Mouse (Mus musculus): ENCODE measurements around the gene Rbms3. TPM values are rescaled to one million over a fixed set of nuclear protein-coding genes. Genes with fewer than 3 reads are reported as not detected.

Gene Rbms3
- polyA plus RNA-seq, 1 experiment from 2014 or later: 23.5 TPM

- Histone ChIP-seq H3K4me3 (ENCODE audit: low read depth, low read length) (no peak overlapping the region), H3K9ac (ENCODE audit: low read depth, low read length) (no peak overlapping the region), H3K27ac (ENCODE audit: low read depth, low read length) (no peak overlapping the region), H3K36me3 (ENCODE audit: control insufficient read depth, insufficient read depth, low read length) (no peaks in the 10 kb centered on the region), H3K27me3 (replicated peaks; ENCODE audit: control insufficient read depth, insufficient read depth, low read length) (no peaks in the 10 kb centered on the region), H3K4me2 (no peak overlapping the region), H3K4me1 (replicated peaks; ENCODE audit: control insufficient read depth, insufficient read depth, low read length) (no peaks in the 10 kb centered on the region), H3K9me3 (ENCODE audit: control insufficient read depth, low read length) (no peaks in the 10 kb centered on the region)
- ATAC-seq (replicated peaks; ENCODE audit: low FRiP score) (no peak), DNase-seq (ENCODE audit: low spot score) (no peak)
- 70% methylated on average over 11 of the region's 11 CpGs for WGBS
These were observed 880.7 kb downstream of the Rbms3 start for GRCm38 (mm10) chr9:116748857-116749584.

GRCm38 (mm10) chr9:116748346-116748745 lies 881.4 kb downstream of the Rbms3 start:
- Histone ChIP-seq H3K27me3 (replicated peaks; ENCODE audit: control insufficient read depth, insufficient read depth, low read length) (no peaks in the 10 kb centered on the region), H3K27ac (ENCODE audit: low read depth, low read length) (no peak overlapping the region), H3K9ac (ENCODE audit: low read depth, low read length) (no peak overlapping the region), H3K9me3 (ENCODE audit: control insufficient read depth, low read length) (no peaks in the 10 kb centered on the region), H3K4me3 (ENCODE audit: low read depth, low read length) (no peak overlapping the region), H3K36me3 (ENCODE audit: control insufficient read depth, insufficient read depth, low read length) (no peaks in the 10 kb centered on the region), H3K4me1 (replicated peaks; ENCODE audit: control insufficient read depth, insufficient read depth, low read length) (no peaks in the 10 kb centered on the region), H3K4me2 (no peak overlapping the region)
- WGBS: 75% methylated on average over 4 of the region's 4 CpGs
- no peak for DNase-seq (ENCODE audit: low spot score)
- ATAC-seq (replicated peaks; ENCODE audit: low FRiP score): no peak

- Histone ChIP-seq H3K9me3 (ENCODE audit: control insufficient read depth, low read length) (no peaks in the 10 kb centered on the region), H3K4me3 (ENCODE audit: low read depth, low read length) (no peak overlapping the region), H3K4me2 (no peak overlapping the region), H3K27me3 (replicated peaks; ENCODE audit: control insufficient read depth, insufficient read depth, low read length) (no peaks in the 10 kb centered on the region), H3K9ac (ENCODE audit: low read depth, low read length) (no peak overlapping the region), H3K27ac (ENCODE audit: low read depth, low read length) (no peak overlapping the region), H3K36me3 (ENCODE audit: control insufficient read depth, insufficient read depth, low read length) (no peaks in the 10 kb centered on the region), H3K4me1 (replicated peaks; ENCODE audit: control insufficient read depth, insufficient read depth, low read length) (no peaks in the 10 kb centered on the region)
- no peak for DNase-seq (ENCODE audit: low spot score)
- 60% methylated on average over 3 of the region's 3 CpGs for WGBS
- no peak for ATAC-seq (replicated peaks; ENCODE audit: low FRiP score)
These were observed 882.8 kb downstream of the Rbms3 start for GRCm38 (mm10) chr9:116746871-116747270.

- Histone ChIP-seq H3K36me3 (ENCODE audit: control insufficient read depth, insufficient read depth, low read length) (no peaks in the 10 kb centered on the region), H3K4me1 (replicated peaks; ENCODE audit: control insufficient read depth, insufficient read depth, low read length) (no peaks in the 10 kb centered on the region), H3K4me2 (no peak overlapping the region), H3K9ac (ENCODE audit: low read depth, low read length) (no peak overlapping the region), H3K27ac (ENCODE audit: low read depth, low read length) (no peak overlapping the region), H3K27me3 (replicated peaks; ENCODE audit: control insufficient read depth, insufficient read depth, low read length) (no peaks in the 10 kb centered on the region), H3K4me3 (ENCODE audit: low read depth, low read length) (no peak overlapping the region), H3K9me3 (ENCODE audit: control insufficient read depth, low read length) (no peaks in the 10 kb centered on the region)
- ATAC-seq (replicated peaks; ENCODE audit: low FRiP score) (no peak), DNase-seq (ENCODE audit: low spot score) (no peak)
- 73% methylated on average over 2 of the region's 2 CpGs for WGBS
These were observed 891.9 kb downstream of the Rbms3 start for GRCm38 (mm10) chr9:116737786-116738185.

- 73% methylated on average over 6 of the region's 6 CpGs for WGBS
- no peak for DNase-seq (ENCODE audit: low spot score)
These were observed 900.5 kb downstream of the Rbms3 start for GRCm38 (mm10) chr9:116729172-116729571.

GRCm38 (mm10) chr9:116728655-116729054 lies 901.1 kb downstream of the Rbms3 start:
- 77% methylated on average over 7 of the region's 7 CpGs for WGBS
- no peak overlapping the region for H3K4me3 ChIP-seq (ENCODE audit: low read depth, low read length)
- H3K27me3 ChIP-seq (replicated peaks; ENCODE audit: control insufficient read depth, insufficient read depth, low read length): no peaks in the 10 kb centered on the region
- H3K4me1 ChIP-seq (replicated peaks; ENCODE audit: control insufficient read depth, insufficient read depth, low read length): no peaks in the 10 kb centered on the region
- ATAC-seq (replicated peaks; ENCODE audit: low FRiP score) (no peak), DNase-seq (ENCODE audit: low spot score) (no peak)
- H3K36me3 ChIP-seq (ENCODE audit: control insufficient read depth, insufficient read depth, low read length): no peaks in the 10 kb centered on the region
- H3K27ac ChIP-seq (ENCODE audit: low read depth, low read length): no peak overlapping the region
- H3K9ac ChIP-seq (ENCODE audit: low read depth, low read length): no peak overlapping the region
- no peaks in the 10 kb centered on the region for H3K9me3 ChIP-seq (ENCODE audit: control insufficient read depth, low read length)
- no peak overlapping the region for H3K4me2 ChIP-seq

More at GRCm38 (mm10) chr9:116729172-116729571, 900.5 kb downstream of the Rbms3 start:
- H3K27ac ChIP-seq (ENCODE audit: low read depth, low read length): no peak overlapping the region
- no peaks in the 10 kb centered on the region for H3K4me1 ChIP-seq (replicated peaks; ENCODE audit: control insufficient read depth, insufficient read depth, low read length)
- no peak overlapping the region for H3K4me2 ChIP-seq
- H3K4me3 ChIP-seq (ENCODE audit: low read depth, low read length): no peak overlapping the region
- H3K36me3 ChIP-seq (ENCODE audit: control insufficient read depth, insufficient read depth, low read length): no peaks in the 10 kb centered on the region
- no peak for ATAC-seq (replicated peaks; ENCODE audit: low FRiP score)
- H3K9ac ChIP-seq (ENCODE audit: low read depth, low read length): no peak overlapping the region
- H3K27me3 ChIP-seq (replicated peaks; ENCODE audit: control insufficient read depth, insufficient read depth, low read length): no peaks in the 10 kb centered on the region
- no peaks in the 10 kb centered on the region for H3K9me3 ChIP-seq (ENCODE audit: control insufficient read depth, low read length)

- no peaks in the 10 kb centered on the region for H3K4me1 ChIP-seq (replicated peaks; ENCODE audit: control insufficient read depth, insufficient read depth, low read length)
- no peaks in the 10 kb centered on the region for H3K27me3 ChIP-seq (replicated peaks; ENCODE audit: control insufficient read depth, insufficient read depth, low read length)
- H3K36me3 ChIP-seq (ENCODE audit: control insufficient read depth, insufficient read depth, low read length): no peaks in the 10 kb centered on the region
- H3K9me3 ChIP-seq (ENCODE audit: control insufficient read depth, low read length): no peaks in the 10 kb centered on the region
- no peak overlapping the region for H3K4me3 ChIP-seq (ENCODE audit: low read depth, low read length)
- DNase-seq (ENCODE audit: low spot score): no peak
- no peak for ATAC-seq (replicated peaks; ENCODE audit: low FRiP score)
- no peak overlapping the region for H3K4me2 ChIP-seq
- H3K9ac ChIP-seq (ENCODE audit: low read depth, low read length): no peak overlapping the region
- 78% methylated on average over 3 of the region's 3 CpGs for WGBS
- no peak overlapping the region for H3K27ac ChIP-seq (ENCODE audit: low read depth, low read length)
These were observed 901.6 kb downstream of the Rbms3 start for GRCm38 (mm10) chr9:116728093-116728492.

- no peak overlapping the region for H3K4me2 ChIP-seq
- no peak overlapping the region for H3K4me3 ChIP-seq (ENCODE audit: low read depth, low read length)
- no peak overlapping the region for H3K9ac ChIP-seq (ENCODE audit: low read depth, low read length)
- H3K27ac ChIP-seq (ENCODE audit: low read depth, low read length): no peak overlapping the region
- WGBS: 56% methylated on average over 5 of the region's 5 CpGs
- H3K9me3 ChIP-seq (ENCODE audit: control insufficient read depth, low read length): no peaks in the 10 kb centered on the region
- no peaks in the 10 kb centered on the region for H3K27me3 ChIP-seq (replicated peaks; ENCODE audit: control insufficient read depth, insufficient read depth, low read length)
- ATAC-seq (replicated peaks; ENCODE audit: low FRiP score) (no peak), DNase-seq (ENCODE audit: low spot score) (no peak)
- no peaks in the 10 kb centered on the region for H3K36me3 ChIP-seq (ENCODE audit: control insufficient read depth, insufficient read depth, low read length)
- H3K4me1 ChIP-seq (replicated peaks; ENCODE audit: control insufficient read depth, insufficient read depth, low read length): no peaks in the 10 kb centered on the region
These were observed 905.1 kb downstream of the Rbms3 start for GRCm38 (mm10) chr9:116724581-116724980.

GRCm38 (mm10) chr9:116703119-116703518 lies 926.6 kb downstream of the Rbms3 start:
- no peaks in the 10 kb centered on the region for H3K36me3 ChIP-seq (ENCODE audit: control insufficient read depth, insufficient read depth, low read length)
- DNase-seq (ENCODE audit: low spot score) (no peak), ATAC-seq (replicated peaks; ENCODE audit: low FRiP score) (peak; percentile 93)
- no peaks in the 10 kb centered on the region for H3K9me3 ChIP-seq (ENCODE audit: control insufficient read depth, low read length)
- H3K4me3 ChIP-seq (ENCODE audit: low read depth, low read length): no peak overlapping the region
- H3K27me3 ChIP-seq (replicated peaks; ENCODE audit: control insufficient read depth, insufficient read depth, low read length): no peaks in the 10 kb centered on the region
- H3K27ac ChIP-seq (ENCODE audit: low read depth, low read length): no peak overlapping the region
- no peaks in the 10 kb centered on the region for H3K4me1 ChIP-seq (replicated peaks; ENCODE audit: control insufficient read depth, insufficient read depth, low read length)
- no peak overlapping the region for H3K9ac ChIP-seq (ENCODE audit: low read depth, low read length)
- 48% methylated on average over 1 of the region's 1 CpGs for WGBS
- H3K4me2 ChIP-seq: no peak overlapping the region
